In the genomic region with DNA sequence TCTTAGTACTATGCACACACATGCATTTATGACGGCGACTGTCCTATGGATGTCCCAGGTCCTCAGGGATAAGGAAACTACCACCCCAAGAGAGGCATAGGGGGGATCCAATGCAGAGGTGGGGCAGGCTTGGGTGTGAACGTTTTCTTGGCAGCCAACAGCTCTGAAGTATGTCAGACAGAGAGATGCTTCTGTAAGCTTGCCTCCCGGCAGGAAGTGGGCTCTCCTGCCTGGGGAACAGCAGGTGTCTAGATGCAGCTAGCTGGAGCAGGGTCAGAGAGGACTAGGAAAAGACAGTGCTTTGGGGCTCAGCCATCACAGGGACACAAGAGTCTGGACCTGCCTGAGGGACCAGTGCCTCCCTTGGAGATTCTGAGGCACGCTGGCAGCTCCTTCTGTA, we compare ENCODE assay signal across 8 mouse cellular contexts.
"Had no signal": no experiment of that assay in that cellular context is flagged by ENCODE, and none has a peak within 500 bp of the region (broad histone marks: within the 10 kb centered on the region; RNA-seq: fewer than 3 reads in every experiment).

No protein-coding gene starts in this region.

- DNase-seq: kidney, adult 11 months; kidney, adult 9 months; kidney, postnatal 36 days; liver; liver, embryonic 13.5 days; liver, postnatal 0 days had no signal

- ATAC-seq: hindbrain, postnatal 0 days; liver, postnatal 0 days; midbrain, embryonic 15.5 days had no signal
